Comparison of ENCODE assay signal across 8 mouse cellular contexts in genomic region chr5:131733324-131733660, GRCm38 (mm10).
DNase-seq lines count a peak whose midpoint lies in the region.

No protein-coding gene starts in this region.

- intact Hi-C loops in left cerebral cortex, postnatal 4 days (cut with DNase I) = no loop called here

- peak; percentile 21 for DNase-seq in left cerebral cortex, postnatal 4 days
- DNase-seq in left cerebral cortex, adult 9 months (ENCODE audit: low spot score in 2 of 2) = no peak
- DNase-seq in embryo, embryonic 11 days = peak; percentile 71
- DNase-seq in kidney, postnatal 10 days = peak; percentile 69
- DNase-seq in skeletal muscle tissue, adult 2 months (ENCODE audit: low read depth, low spot score) = peak; percentile 15
- DNase-seq in left cerebral cortex, adult 18-20 months (ENCODE audit: low spot score in 2 of 2) = no peak
- no peak for DNase-seq in layer of hippocampus, adult 9-11 months
- DNase-seq in cerebellum, postnatal 4 days (ENCODE audit: low spot score in 2 of 2) = no peak

Comparison
In these comparisons a context has a peak if more than half of its experiments do, and no peak if none do; other contexts are left out.
1. DNase-seq: peak in left cerebral cortex, postnatal 4 days (single experiment), embryo, embryonic 11 days (single experiment), kidney, postnatal 10 days (single experiment) and skeletal muscle tissue, adult 2 months (single experiment); none in left cerebral cortex, adult 9 months (0 of 2), left cerebral cortex, adult 18-20 months (0 of 2), layer of hippocampus, adult 9-11 months (single experiment) and cerebellum, postnatal 4 days (0 of 2).